Mouse (Mus musculus) heart, embryonic 11.5 days (tissue): Measurements from ENCODE around the gene Npb. TPM values are rescaled to one million over a fixed set of nuclear protein-coding genes. Genes with fewer than 3 reads are reported as not detected.

ENCODE experiments used
- microRNA-seq: library from miRNA; unstranded; fragments of <30 nt; microRNA quantifications from one replicate; pipeline ENCODE4, GENCODE M21; 2016; ENCODE audit warnings: borderline number of aligned reads
- polyA plus RNA-seq: library from polyadenylated mRNA; unstranded; fragments of >200 nt; fragmentation: Nextera tagmentation; extraction: Ambion mirVana; gene quantifications from 2 replicates; pipeline ENCODE4 v1.2.1, GENCODE M21; 2014

The Npb gene
- polyA plus RNA-seq, 1 experiment from 2014 or later, result 8.8 TPM

Small RNA genes within 50 kb of the gene (microRNA-seq; reads per million reads assigned to microRNA genes)
- 0.61 reads per million for gene Mir6936

Other genes starting within 250 kb of the Npb start
- gene Fscn2, start 246.9 kb upstream of the Npb start, polyA plus RNA-seq, result 0.57 TPM in 1 of 2 replicates, not detected in the other
- gene Faap100, start 229.7 kb upstream of the Npb start, polyA plus RNA-seq, result 24.2 and 29.6 TPM in 2 replicates
- 31.0 and 36.7 TPM in 2 replicates for gene Nploc4, start 170.8 kb upstream of the Npb start, polyA plus RNA-seq
- not detected in 2 replicates for gene Tspan10, start 165.8 kb upstream of the Npb start, polyA plus RNA-seq
- 0.24 TPM in 1 of 2 replicates, not detected in the other for gene Pde6g, start 155.0 kb upstream of the Npb start, polyA plus RNA-seq
- 16.9 and 19.6 TPM in 2 replicates for gene Oxld1, start 150.4 kb upstream of the Npb start, polyA plus RNA-seq
- 21.3 and 27.5 TPM in 2 replicates for gene Ccdc137, start 150.4 kb upstream of the Npb start, polyA plus RNA-seq
- 43.6 and 48.4 TPM in 2 replicates for gene Arl16, start 140.9 kb upstream of the Npb start, polyA plus RNA-seq
- 222 and 232 TPM in 2 replicates for gene Mrpl12, start 123.9 kb upstream of the Npb start, polyA plus RNA-seq
- gene Slc25a10, start 116.6 kb upstream of the Npb start, polyA plus RNA-seq, result 44.2 and 48.3 TPM in 2 replicates
- gene Gcgr, start 77.8 kb upstream of the Npb start, polyA plus RNA-seq, result 1.5 and 1.8 TPM in 2 replicates
- 157 and 168 TPM in 2 replicates for gene Mcrip1, start 58.8 kb upstream of the Npb start, polyA plus RNA-seq
- gene Ppp1r27, start 57.3 kb upstream of the Npb start, polyA plus RNA-seq, result not detected in 2 replicates
- 506 and 569 TPM in 2 replicates for gene P4hb, start 35.2 kb upstream of the Npb start, polyA plus RNA-seq
- 468 and 477 TPM in 2 replicates for gene Arhgdia, start 26.9 kb upstream of the Npb start, polyA plus RNA-seq
- 333 and 334 TPM in 2 replicates for gene Alyref, start 10.1 kb upstream of the Npb start, polyA plus RNA-seq
- 200 and 201 TPM in 2 replicates for gene Anapc11, start 10.1 kb upstream of the Npb start, polyA plus RNA-seq
- gene Pcyt2, start 9.5 kb downstream of the Npb start, polyA plus RNA-seq, result 79.2 and 79.9 TPM in 2 replicates
- gene Sirt7, start 16.8 kb downstream of the Npb start, polyA plus RNA-seq, result 18.8 and 22.5 TPM in 2 replicates
- gene Mafg, start 25.1 kb downstream of the Npb start, polyA plus RNA-seq, result 19.4 and 20.2 TPM in 2 replicates
- 22.8 and 24.9 TPM in 2 replicates for gene Pycr1, start 35.3 kb downstream of the Npb start, polyA plus RNA-seq
- 8.1 and 12.3 TPM in 2 replicates for gene Myadml2, start 39.7 kb downstream of the Npb start, polyA plus RNA-seq
- gene Notum, start 52.7 kb downstream of the Npb start, polyA plus RNA-seq, result 1.4 and 1.5 TPM in 2 replicates
- gene Aspscr1, start 64.5 kb downstream of the Npb start, polyA plus RNA-seq, result 93.9 and 103 TPM in 2 replicates
- 114 and 129 TPM in 2 replicates for gene Cenpx, start 105.3 kb downstream of the Npb start, polyA plus RNA-seq
- 21.8 and 23.2 TPM in 2 replicates for gene Lrrc45, start 105.4 kb downstream of the Npb start, polyA plus RNA-seq
- gene Rac3, start 113.0 kb downstream of the Npb start, polyA plus RNA-seq, result 1.7 and 3.0 TPM in 2 replicates
- 5.1 and 6.6 TPM in 2 replicates for gene Dcxr, start 118.8 kb downstream of the Npb start, polyA plus RNA-seq
- 0.36 and 1.0 TPM in 2 replicates for gene Cbr2, start 123.6 kb downstream of the Npb start, polyA plus RNA-seq
- 4.5 and 5.8 TPM in 2 replicates for gene Hmga1b, start 154.3 kb downstream of the Npb start, polyA plus RNA-seq
- 15.0 and 16.5 TPM in 2 replicates for gene Rfng, start 175.7 kb downstream of the Npb start, polyA plus RNA-seq
- gene Gps1, start 175.8 kb downstream of the Npb start, polyA plus RNA-seq, result 166 and 179 TPM in 2 replicates
- 50.0 and 59.9 TPM in 2 replicates for gene Dus1l, start 187.9 kb downstream of the Npb start, polyA plus RNA-seq
- gene Fasn, start 216.1 kb downstream of the Npb start, polyA plus RNA-seq, result 33.9 and 42.6 TPM in 2 replicates